Mouse (Mus musculus) 3T3-L1 (cell line): ENCODE results near the gene Ank2.

Source experiments
- DNase-seq: peaks from one replicate; pipeline ENCODE4 v3.0.0-alpha.2; 2015; ENCODE audit warnings: low read depth, low spot score

The Ank2 gene

GRCm38 (mm10) chr3:127243928-127244642 lies 255.1 kb downstream of the Ank2 start:
- no peak for DNase-seq

GRCm38 (mm10) chr3:127242234-127242810 lies 256.8 kb downstream of the Ank2 start:
- DNase-seq: no peak

GRCm38 (mm10) chr3:127235271-127235670 lies 263.9 kb downstream of the Ank2 start:
- no peak for DNase-seq

- DNase-seq: peak; percentile 24
These were observed 273.1 kb downstream of the Ank2 start for GRCm38 (mm10) chr3:127225799-127226730.

- DNase-seq: no peak
These were observed 273.9 kb downstream of the Ank2 start for GRCm38 (mm10) chr3:127225167-127225798.

- no peak for DNase-seq
These were observed 274.6 kb downstream of the Ank2 start for GRCm38 (mm10) chr3:127224315-127225166.

GRCm38 (mm10) chr3:127222086-127222485 lies 277.1 kb downstream of the Ank2 start:
- no peak for DNase-seq

GRCm38 (mm10) chr3:127220859-127221258 lies 278.3 kb downstream of the Ank2 start:
- DNase-seq: no peak

GRCm38 (mm10) chr3:127213534-127213933 lies 285.6 kb downstream of the Ank2 start:
- DNase-seq: no peak

GRCm38 (mm10) chr3:127211119-127211518 lies 288.0 kb downstream of the Ank2 start:
- DNase-seq: no peak

GRCm38 (mm10) chr3:127210552-127210951 lies 288.6 kb downstream of the Ank2 start:
- no peak for DNase-seq

GRCm38 (mm10) chr3:127208871-127209270 lies 290.3 kb downstream of the Ank2 start:
- DNase-seq: no peak

- no peak for DNase-seq
These were observed 293.2 kb downstream of the Ank2 start for GRCm38 (mm10) chr3:127205883-127206434.

- peak; percentile 75 for DNase-seq
These were observed 296.6 kb downstream of the Ank2 start for GRCm38 (mm10) chr3:127202484-127203115.

GRCm38 (mm10) chr3:127200789-127201188 lies 298.4 kb downstream of the Ank2 start:
- DNase-seq: no peak

GRCm38 (mm10) chr3:127199112-127199665 lies 300.0 kb downstream of the Ank2 start:
- DNase-seq: no peak

- no peak for DNase-seq
These were observed 300.5 kb downstream of the Ank2 start for GRCm38 (mm10) chr3:127198656-127199055.

- DNase-seq: no peak
These were observed 310.4 kb downstream of the Ank2 start for GRCm38 (mm10) chr3:127188789-127189128.

GRCm38 (mm10) chr3:127188086-127188788 lies 310.9 kb downstream of the Ank2 start:
- DNase-seq: no peak
